In genomic region chr9:107372441-107372840, GRCm38 (mm10) we compare ENCODE assay signal across 22 mouse cellular contexts. TPM values are rescaled to one million over a fixed set of nuclear protein-coding genes. Genes with fewer than 3 reads are reported as not detected.
DNase-seq lines count a peak whose midpoint lies in the region; ATAC-seq and TF ChIP-seq lines count a peak whose summit lies in the region.
"Had no signal": no experiment of that assay in that cellular context is flagged by ENCODE, and none has a peak within 500 bp of the region (broad histone marks: within the 10 kb centered on the region; RNA-seq: fewer than 3 reads in every experiment).

No protein-coding gene starts in this region.

- no peak for DNase-seq in heart, adult 11 months
- DNase-seq in CH12.LX (ENCODE audit: extremely low read depth): peak; percentile 43
- no peak for DNase-seq in Muller cell, postnatal 12 days (ENCODE audit: inconsistent ontology term)
- DNase-seq in right cerebral cortex, postnatal 14 days: no peak
- DNase-seq in MN1 (ENCODE audit: low spot score): no peak
- DNase-seq: adrenal gland, adult 2 months; B cell, adult 2 months; cerebellum, adult 8-10 months; heart, adult 18-20 months; heart, postnatal 4 days; kidney, adult 8-10 months; lung, postnatal 14 days; thymus, postnatal 4 days had no signal

- H3K9ac ChIP-seq in heart, embryonic 12.5 days: no peak overlapping the region
- H3K9ac ChIP-seq in CH12.LX (ENCODE audit: insufficient read depth, low read depth): no peak overlapping the region
- no peak overlapping the region for H3K9ac ChIP-seq in liver, embryonic 16.5 days (ENCODE audit: low read depth, low read length)
- H3K9ac ChIP-seq: embryonic facial prominence, embryonic 15.5 days; limb, embryonic 15.5 days had no signal

- dilution Hi-C loops in CH12.LX (cut with MboI; ENCODE audit: extremely low pct_ligation_motif_present, extremely low pct_unique_long_range_greater_than_20kb, low sequenced_read_pairs): no loop called here

- no peak for TF ChIP-seq CTCF in CH12.LX (conservative IDR thresholded peaks at IDR 0.05 in 1 of 2, IDR thresholded peaks at IDR 0.05 in 1 of 2; ENCODE audit: low read depth in 2 of 2, low read length in 2 of 2)

- no peaks in the 10 kb centered on the region for H3K9me3 ChIP-seq in heart, embryonic 12.5 days (replicated peaks)
- no peaks in the 10 kb centered on the region for H3K9me3 ChIP-seq in CH12.LX (replicated peaks; ENCODE audit: low read length)
- no peaks in the 10 kb centered on the region for H3K9me3 ChIP-seq in liver, embryonic 16.5 days (replicated peaks; ENCODE audit: control insufficient read depth, low read length)
- H3K9me3 ChIP-seq: embryonic facial prominence, embryonic 15.5 days; limb, embryonic 15.5 days had no signal

- no peak overlapping the region for H3K4me2 ChIP-seq in heart, embryonic 12.5 days
- no peak overlapping the region for H3K4me2 ChIP-seq in CH12.LX (ENCODE audit: insufficient read depth, low read depth, poor library complexity, severe bottlenecking)
- H3K4me2 ChIP-seq in liver, embryonic 16.5 days (ENCODE audit: low read depth, low read length): no peak overlapping the region
- H3K4me2 ChIP-seq: embryonic facial prominence, embryonic 15.5 days; limb, embryonic 15.5 days; midbrain, embryonic 11.5 days had no signal

- no peak overlapping the region for H3K4me3 ChIP-seq in heart, embryonic 12.5 days
- peak overlapping the region in 1 of 3 experiments; percentile 27 for H3K4me3 ChIP-seq in CH12.LX (replicated peaks in 1 of 3; ENCODE audit: low read depth in 2 of 3, low read length in 2 of 3, poor library complexity in 1 of 3)
- no peak overlapping the region for H3K4me3 ChIP-seq in liver, embryonic 16.5 days (ENCODE audit: low read depth, low read length)
- H3K4me3 ChIP-seq: embryonic facial prominence, embryonic 15.5 days; left cerebral cortex, adult 2 months; limb, embryonic 15.5 days; myocyte had no signal

- in situ Hi-C loops in CH12.LX (cut with MboI; ENCODE audit: low pct_ligation_motif_present, low pct_unique_long_range_greater_than_20kb, low sequenced_read_pairs): no loop called here

- H3K27ac ChIP-seq in heart, embryonic 12.5 days (ENCODE audit: poor library complexity, severe bottlenecking): peak overlapping the region; percentile 63; the same call in 1 of the 2 replicates
- no peak overlapping the region for H3K27ac ChIP-seq in CH12.LX (ENCODE audit: insufficient read depth, low read depth)
- peak overlapping the region; percentile 66; the same call in 1 of the 2 replicates for H3K27ac ChIP-seq in liver, embryonic 16.5 days (ENCODE audit: low read length)
- H3K27ac ChIP-seq: embryonic facial prominence, embryonic 15.5 days; left cerebral cortex, adult 2 months; limb, embryonic 15.5 days had no signal

- H3K36me3 ChIP-seq in heart, embryonic 12.5 days: no peaks in the 10 kb centered on the region
- H3K36me3 ChIP-seq in CH12.LX (replicated peaks in 1 of 2; ENCODE audit: control insufficient read depth in 1 of 2, insufficient read depth in 1 of 2, low read length in 1 of 2): no peaks in the 10 kb centered on the region
- H3K36me3 ChIP-seq in liver, embryonic 16.5 days (ENCODE audit: control insufficient read depth, insufficient read depth): no peaks in the 10 kb centered on the region
- H3K36me3 ChIP-seq: embryonic facial prominence, embryonic 15.5 days; limb, embryonic 15.5 days had no signal

- H3K4me1 ChIP-seq in heart, embryonic 12.5 days (replicated peaks): peaks cover 50% of the 10 kb centered on the region
- H3K4me1 ChIP-seq in CH12.LX (ENCODE audit: control insufficient read depth in 1 of 2, insufficient read depth in 2 of 2): peaks cover 8 to 23% of the 10 kb centered on the region in 2 experiments
- peaks cover 64% of the 10 kb centered on the region for H3K4me1 ChIP-seq in liver, embryonic 16.5 days (ENCODE audit: control insufficient read depth, low read depth, low read length)
- H3K4me1 ChIP-seq: embryonic facial prominence, embryonic 15.5 days had no signal

- H3K79me2 ChIP-seq in CH12.LX (replicated peaks; ENCODE audit: control insufficient read depth, extremely low read depth, insufficient read depth, poor library complexity, severe bottlenecking): no peaks in the 10 kb centered on the region

- no peak for TF ChIP-seq POLR2A in CH12.LX (IDR thresholded peaks at IDR 0.05; ENCODE audit: low read depth, low read length)

- peaks cover 35% of the 10 kb centered on the region for H3K27me3 ChIP-seq in heart, embryonic 12.5 days (replicated peaks)
- peaks cover 33% of the 10 kb centered on the region for H3K27me3 ChIP-seq in CH12.LX (replicated peaks)
- H3K27me3 ChIP-seq in liver, embryonic 16.5 days (ENCODE audit: control insufficient read depth, insufficient read depth, low read depth, low read length): peaks cover 31% of the 10 kb centered on the region

- TF ChIP-seq RAD21 in CH12.LX (IDR thresholded peaks at IDR 0.05; ENCODE audit: low read depth, low read length): no peak

- TF ChIP-seq EP300 in CH12.LX (IDR thresholded peaks at IDR 0.05; ENCODE audit: low read length): peak; percentile 31; the same call in 1 of the 2 replicates

- WGBS in heart, embryonic 12.5 days: 52% methylated on average over 4 of the region's 4 CpGs
- 29% methylated on average over 4 of the region's 4 CpGs for WGBS in liver, embryonic 16.5 days (ENCODE audit: insufficient replicate concordance)

- ATAC-seq in heart, embryonic 12.5 days (ENCODE audit: insufficient number of reproducible peaks, low FRiP score): peak; percentile 59
- peak; percentile 30; the same call in 1 of the 2 replicates for ATAC-seq in erythroid progenitor cell, adult 5-6 weeks (replicated peaks; ENCODE audit: low FRiP score, poor library complexity, severe bottlenecking)
- no peak for ATAC-seq in liver, embryonic 16.5 days (ENCODE audit: low read depth)
- ATAC-seq: forebrain, embryonic 14.5 days had no signal

TF ChIP-seq in CH12.LX, 34 proteins besides CTCF, POLR2A, EP300 and RAD21:
- TF ChIP-seq ZC3H11A (IDR thresholded peaks at IDR 0.05; ENCODE audit: low read depth, low read length) (no peak), ZKSCAN1 (IDR thresholded peaks at IDR 0.05; ENCODE audit: borderline replicate concordance, low read depth, low read length) (no peak), JUN (IDR thresholded peaks at IDR 0.05; ENCODE audit: insufficient read depth, low read depth, low read length) (no peak), CHD1 (IDR thresholded peaks at IDR 0.05; ENCODE audit: low read depth, low read length) (no peak), RCOR1 (conservative IDR thresholded peaks at IDR 0.05; ENCODE audit: low read depth, low read length) (no peak), MAZ (IDR thresholded peaks at IDR 0.05; ENCODE audit: low read depth, low read length) (no peak), SMC3 (IDR thresholded peaks at IDR 0.05; ENCODE audit: low read depth, low read length) (no peak), KAT2A (IDR thresholded peaks at IDR 0.05; ENCODE audit: insufficient replicate concordance, low read length) (no peak), SIN3A (IDR thresholded peaks at IDR 0.05; ENCODE audit: low read length) (no peak), TCF12 (IDR thresholded peaks at IDR 0.05; ENCODE audit: low read depth, low read length) (0 out of 2 replicates have a peak, but pooled peaks have one; percentile 25), PAX5 (IDR thresholded peaks at IDR 0.05; ENCODE audit: low read length) (no peak), HCFC1 (IDR thresholded peaks at IDR 0.05; ENCODE audit: low read depth, low read length) (no peak), USF1 (IDR thresholded peaks at IDR 0.05; ENCODE audit: low read depth, low read length) (no peak), ETS1 (conservative IDR thresholded peaks at IDR 0.05; ENCODE audit: low read depth, low read length) (no peak), IRF4 (IDR thresholded peaks at IDR 0.05; ENCODE audit: low read depth, low read length) (peak; percentile 68)

RNA-seq across cellular contexts. Expression of gene Cacna2d2, which starts 27.0 kb away (rescaled TPM):
- polyA plus RNA-seq in heart, embryonic 12.5 days (2016; fragmentation: Nextera tagmentation; extraction: Ambion mirVana): 5.9 and 6.2 TPM in 2 replicates
- total RNA-seq in CH12.LX (2012; rRNA removed) (0.04 TPM in 1 of 2 replicates, not detected in the other), CH12.LX (2014; rRNA removed) (not detected in 2 replicates)
- polyA plus RNA-seq in CH12.LX (2012; ENCODE audit: insufficient read length, low read depth): not detected in 2 replicates
- total RNA-seq in erythroid progenitor cell, adult 5-6 weeks (2015; ENCODE audit: low replicate concordance): not detected in 2 replicates
- not detected in 2 replicates for total RNA-seq in erythroid progenitor cell, adult 5-6 weeks (2017; ENCODE audit: low replicate concordance)
- not detected in 2 replicates for polyA plus RNA-seq in liver, embryonic 16.5 days (2015; fragmentation: Nextera tagmentation; extraction: Ambion mirVana)

RNA-seq across cellular contexts. Expression of gene 6430571L13Rik, which starts 32.0 kb away (rescaled TPM):
- polyA plus RNA-seq in heart, embryonic 12.5 days (2016; fragmentation: Nextera tagmentation; extraction: Ambion mirVana): 0.55 and 1.1 TPM in 2 replicates
- total RNA-seq in CH12.LX (2012; rRNA removed) (0.34 and 0.72 TPM in 2 replicates), CH12.LX (2014; rRNA removed) (0.11 TPM in 1 of 2 replicates, not detected in the other)
- 0.09 and 0.10 TPM in 2 replicates for polyA plus RNA-seq in CH12.LX (2012; ENCODE audit: insufficient read length, low read depth)
- not detected in 2 replicates for total RNA-seq in erythroid progenitor cell, adult 5-6 weeks (2015; ENCODE audit: low replicate concordance)
- total RNA-seq in erythroid progenitor cell, adult 5-6 weeks (2017; ENCODE audit: low replicate concordance): not detected in 2 replicates
- 0.07 and 0.18 TPM in 2 replicates for polyA plus RNA-seq in liver, embryonic 16.5 days (2015; fragmentation: Nextera tagmentation; extraction: Ambion mirVana)

RNA-seq across cellular contexts. Expression of gene Hemk1, which starts 34.3 kb away (rescaled TPM):
- 11.4 and 13.4 TPM in 2 replicates for polyA plus RNA-seq in heart, embryonic 12.5 days (2016; fragmentation: Nextera tagmentation; extraction: Ambion mirVana)
- total RNA-seq in CH12.LX (2012; rRNA removed) (12.2 and 20.5 TPM in 2 replicates), CH12.LX (2014; rRNA removed) (10.8 and 12.1 TPM in 2 replicates)
- polyA plus RNA-seq in CH12.LX (2012; ENCODE audit: insufficient read length, low read depth): 11.9 TPM in 2 replicates
- total RNA-seq in erythroid progenitor cell, adult 5-6 weeks (2015; ENCODE audit: low replicate concordance): not detected in 2 replicates
- 0.15 and 3.9 TPM in 2 replicates for total RNA-seq in erythroid progenitor cell, adult 5-6 weeks (2017; ENCODE audit: low replicate concordance)
- 2.9 TPM in 2 replicates for polyA plus RNA-seq in liver, embryonic 16.5 days (2015; fragmentation: Nextera tagmentation; extraction: Ambion mirVana)
